Comparison of ENCODE assay signal across 17 mouse cellular contexts in genomic region chr11:80742462-80742861, GRCm38 (mm10).
"Had no signal": no experiment of that assay in that cellular context is flagged by ENCODE, and none has a peak within 500 bp of the region (broad histone marks: within the 10 kb centered on the region; RNA-seq: fewer than 3 reads in every experiment).

No protein-coding gene starts in this region.

- ATAC-seq: liver, embryonic 12.5 days; liver, postnatal 0 days; lung, postnatal 0 days; midbrain, embryonic 13.5 days; midbrain, embryonic 15.5 days; midbrain, embryonic 16.5 days had no signal

- DNase-seq: left cerebral cortex, postnatal 4 days; liver; liver, embryonic 13.5 days; liver, postnatal 0 days; lung, adult 18-20 months; lung, adult 2 months; lung, embryonic 14.5 days; lung, postnatal 10 days; lung, postnatal 14 days; lung, postnatal 36 days; lung, postnatal 4 days; midbrain, embryonic 14.5 days had no signal
